Mouse (Mus musculus) forebrain, embryonic 10.5 days (tissue): ENCODE measurements around the gene Naa16. TPM values are rescaled to one million over a fixed set of nuclear protein-coding genes. Genes with fewer than 3 reads are reported as not detected.
A peak's percentile ranks its signal among the peaks of the same experiment; 100 is the strongest.

Experiments used
- DNase-seq: peaks from one replicate; pipeline ENCODE4 v3.0.0-alpha.2; 2017; ENCODE audit warnings: low spot score; ENCODE audit errors: extremely low spot score
- H3K27ac ChIP-seq: fragments of 300-500 bp; sonication (generic); 2 replicates; pipeline ENCODE4 v1.5.1; 2016; ENCODE audit warnings: mild to moderate bottlenecking
- H3K27me3 ChIP-seq: fragments of 300-500 bp; sonication (generic); 2 replicates; pipeline ENCODE4 v1.6.1; 2016; ENCODE audit warnings: mild to moderate bottlenecking; ENCODE audit not compliant: poor library complexity, severe bottlenecking
- H3K36me3 ChIP-seq: fragments of 300-500 bp; sonication (generic); replicated peaks from 2 replicates; pipeline ENCODE4 v1.6.1; 2016; ENCODE audit warnings: mild to moderate bottlenecking, moderate library complexity
- H3K4me1 ChIP-seq: fragments of 300-500 bp; sonication (generic); 2 replicates; pipeline ENCODE4 v1.6.1; 2016
- H3K4me3 ChIP-seq: fragments of 300-500 bp; sonication (generic); 2 replicates; pipeline ENCODE4 v1.5.1; 2016; ENCODE audit warnings: mild to moderate bottlenecking, moderate library complexity
- H3K9me3 ChIP-seq: fragments of 300-500 bp; sonication (generic); 2 replicates; pipeline ENCODE4 v1.6.1; 2016; ENCODE audit warnings: mild to moderate bottlenecking, moderate library complexity
- WGBS: fragments of 180-500 bp; shearing (Covaris S2); methylation state at CpG from one replicate; pipeline ENCODE4 v1.1.7; 2016; 5-methylcytosine and 5-hydroxymethylcytosine counted together
- polyA plus RNA-seq: library from polyadenylated mRNA; unstranded; fragments of >200 nt; fragmentation: Nextera tagmentation; extraction: Ambion mirVana; gene quantifications from 2 replicates; pipeline ENCODE4 v1.2.1, GENCODE M21; 2016

Gene Naa16
- polyA plus RNA-seq, 1 experiment from 2014 or later: 51.8 TPM

DNA sequence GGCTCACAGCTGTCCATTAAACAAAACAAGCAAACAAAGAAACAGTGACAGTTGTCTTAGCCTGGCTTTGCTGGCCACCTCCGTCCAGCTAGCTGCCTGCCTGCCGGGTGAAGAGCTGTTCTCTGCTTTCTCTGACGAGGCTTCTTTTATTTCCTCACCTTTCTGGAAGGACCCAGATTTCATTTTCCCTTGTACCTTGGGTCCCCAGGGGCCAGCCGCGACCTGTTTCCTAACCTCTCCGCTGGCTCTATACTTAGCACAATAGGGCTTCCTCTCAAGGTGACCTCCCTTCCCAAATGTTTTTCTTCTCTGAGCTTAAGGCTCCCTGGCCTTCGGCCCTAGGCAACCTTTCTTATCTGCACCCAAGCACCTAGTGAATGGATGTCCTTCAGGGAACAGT lies 112.7 kb downstream of the Naa16 start:
- Histone ChIP-seq H3K4me3 (no peak overlapping the region), H3K9me3 (no peaks in the 10 kb centered on the region), H3K36me3 (no peaks in the 10 kb centered on the region), H3K4me1 (peaks cover 47% of the 10 kb centered on the region), H3K27me3 (no peaks in the 10 kb centered on the region), H3K27ac (peak overlapping the region; percentile 63)
- DNase-seq: no peak
- WGBS: 41% methylated on average over 7 of the region's 7 CpGs

- DNase-seq: no peak
- Histone ChIP-seq H3K4me3 (no peak overlapping the region), H3K9me3 (no peaks in the 10 kb centered on the region), H3K36me3 (no peaks in the 10 kb centered on the region), H3K27ac (peak overlapping the region; percentile 62), H3K4me1 (peaks cover 47% of the 10 kb centered on the region), H3K27me3 (no peaks in the 10 kb centered on the region)
- WGBS: 89% methylated on average over 8 of the region's 8 CpGs
These were observed 114.6 kb downstream of the Naa16 start for GRCm38 (mm10) chr14:79275870-79276395.

DNA sequence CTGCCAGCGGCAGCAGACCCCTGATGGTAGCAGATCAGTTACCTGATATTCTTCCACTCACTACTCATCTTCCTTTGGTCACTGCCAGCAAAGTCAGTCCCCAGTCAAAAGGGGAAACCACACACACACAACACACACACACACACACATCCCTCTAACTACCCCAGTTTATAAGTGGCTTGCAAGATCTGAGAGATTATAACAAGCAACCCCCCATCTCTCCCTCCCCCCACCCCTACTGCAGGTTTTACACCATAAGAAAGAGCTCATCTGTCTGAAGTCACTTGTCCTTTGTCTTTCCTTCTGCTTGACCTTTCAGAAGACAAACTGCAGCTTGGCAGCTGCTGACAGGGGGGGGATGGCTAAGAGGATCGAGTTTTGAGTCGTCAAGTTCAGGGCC lies 115.1 kb downstream of the Naa16 start:
- H3K36me3 ChIP-seq: no peaks in the 10 kb centered on the region
- peaks cover 47% of the 10 kb centered on the region for H3K4me1 ChIP-seq
- peak overlapping the region; percentile 62 for H3K27ac ChIP-seq
- no peaks in the 10 kb centered on the region for H3K27me3 ChIP-seq
- no peaks in the 10 kb centered on the region for H3K9me3 ChIP-seq
- 75% methylated on average over 3 of the region's 3 CpGs for WGBS
- no peak overlapping the region for H3K4me3 ChIP-seq
- peak; percentile 13 for DNase-seq

Other genes starting within 250 kb of the Naa16 start
- not detected in 2 replicates for gene Zfp957, start 143.4 kb downstream of the Naa16 start, polyA plus RNA-seq
- 52.1 and 60.1 TPM in 2 replicates for gene Rgcc, start 89.1 kb downstream of the Naa16 start, polyA plus RNA-seq
- gene Mtrf1, start 7.0 kb upstream of the Naa16 start, polyA plus RNA-seq: 9.3 and 11.5 TPM in 2 replicates
- 11.2 and 11.7 TPM in 2 replicates for gene Kbtbd7, start 35.7 kb upstream of the Naa16 start, polyA plus RNA-seq
- gene Kbtbd6, start 61.1 kb upstream of the Naa16 start, polyA plus RNA-seq: 5.3 and 5.7 TPM in 2 replicates
- 3.8 TPM in 2 replicates for gene Elf1, start 90.4 kb upstream of the Naa16 start, polyA plus RNA-seq
- gene Wbp4, start 90.7 kb upstream of the Naa16 start, polyA plus RNA-seq: 45.6 and 51.5 TPM in 2 replicates
- 152 and 162 TPM in 2 replicates for gene Sugt1, start 196.9 kb upstream of the Naa16 start, polyA plus RNA-seq